Mouse (Mus musculus): ENCODE data around the gene AC124108.1.

- TF ChIP-seq CTCF (IDR thresholded peaks at IDR 0.05; ENCODE audit: low read depth, low read length) (no peak), POLR2A (IDR thresholded peaks at IDR 0.05; ENCODE audit: extremely low read depth, insufficient read depth, low read length) (no peak)
Observed at GRCm38 (mm10) chr1:132159681-132160080, 31.6 kb upstream of the AC124108.1 start.

Measured in liver, adult 2 months (tissue).